Mouse (Mus musculus): ENCODE data around the gene Vmn2r1.

Vmn2r1 gene

GRCm38 (mm10) chr3:64081247-64081646, at the start of gene Vmn2r1:
Gene Vmn2r1, plus strand, starts transcription at chr3:64081547.
- no peak for DNase-seq

DNA sequence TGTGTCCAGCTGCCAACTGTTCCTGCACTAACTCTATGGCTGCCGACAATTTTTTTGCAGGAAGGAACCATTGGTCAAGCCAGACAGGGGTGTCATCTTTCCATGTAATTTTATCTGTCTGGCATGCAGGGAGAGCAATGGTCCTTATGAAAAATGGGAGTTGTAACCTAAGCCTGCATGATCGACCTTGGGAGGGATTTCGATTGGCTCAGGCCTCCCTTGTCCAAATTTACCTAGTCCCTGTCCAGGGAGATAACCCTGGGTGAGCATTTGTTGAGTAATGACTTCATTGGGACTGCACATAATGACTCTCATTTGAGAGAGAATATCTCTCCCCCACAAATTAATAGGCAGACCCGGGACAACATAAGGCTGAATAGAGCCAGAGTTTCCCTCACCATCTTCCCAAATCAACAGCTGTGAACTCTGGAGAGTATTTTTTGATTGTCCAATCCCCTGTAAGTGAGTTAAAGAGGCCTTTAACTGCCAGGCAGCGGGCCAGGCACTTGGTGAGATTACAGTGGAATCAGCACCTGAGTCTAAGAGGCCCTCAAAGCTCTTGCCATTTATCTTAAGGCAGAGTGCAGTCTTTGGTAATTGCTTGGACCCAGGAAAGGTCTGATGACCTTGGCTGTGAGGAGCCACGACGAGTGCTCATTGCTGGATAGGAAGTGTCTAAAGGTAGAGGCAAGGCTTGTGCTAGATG, 43.1 kb upstream of the Vmn2r1 start:
- no peak for DNase-seq

- peak; percentile 85 for DNase-seq
These were observed 41.2 kb upstream of the Vmn2r1 start for GRCm38 (mm10) chr3:64039818-64040784.

GRCm38 (mm10) chr3:64112707-64113106, 31.4 kb downstream of the Vmn2r1 start:
- DNase-seq = no peak

- no peak for DNase-seq
These were observed 32.2 kb downstream of the Vmn2r1 start for GRCm38 (mm10) chr3:64113352-64114046.

DNA sequence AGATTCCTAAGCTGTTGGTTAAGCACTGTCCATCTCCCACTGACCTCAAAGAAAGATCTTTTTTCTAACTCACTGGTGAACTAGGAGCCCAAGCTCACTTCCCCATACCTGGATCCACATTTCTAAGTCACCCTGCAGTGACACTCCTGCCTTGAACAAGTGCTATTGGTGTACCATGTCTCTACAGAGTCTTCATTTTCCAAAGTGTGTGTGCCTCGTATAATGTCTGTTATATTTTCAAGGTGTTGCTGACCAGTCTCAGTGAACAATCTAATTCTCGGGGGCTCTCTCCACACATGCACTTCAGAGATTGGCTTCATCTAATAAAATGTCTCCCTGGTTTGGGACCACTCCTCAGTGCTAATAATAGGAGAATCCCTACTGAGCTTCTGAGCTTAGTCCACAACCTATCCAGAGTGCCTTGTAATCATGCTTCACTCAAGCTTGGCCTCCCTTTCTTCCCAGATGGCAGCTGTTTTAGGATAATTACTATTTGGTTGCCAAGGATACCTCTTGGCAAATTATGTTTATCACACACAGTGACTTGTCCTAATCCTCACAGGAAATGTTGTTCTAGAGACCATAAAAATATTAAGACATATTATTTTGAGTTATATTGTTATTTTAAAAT, 60.6 kb downstream of the Vmn2r1 start, which contains the start of gene Vmn2r2:
Gene Vmn2r2, minus strand, starts transcription at position 51 of the 631 bp plus-strand sequence.
- DNase-seq = no peak

Data from cerebellum, adult 8-10 months (tissue).